Mouse (Mus musculus) lung, adult 2 months (tissue): Measurements from ENCODE around the gene Nfix.

Experiments used
- CTCF ChIP-seq: fragments of 200-500 bp; IDR thresholded peaks from 2 replicates; pipeline ENCODE4 v1.5.1; 2011; ENCODE audit warnings: mild to moderate bottlenecking, low read length, control low read depth; ENCODE audit not compliant: insufficient read depth
- POLR2A ChIP-seq: fragments of 200-500 bp; IDR thresholded peaks from 2 replicates; pipeline ENCODE4 v1.6.1; 2011; ENCODE audit warnings: low read depth, mild to moderate bottlenecking, control low read depth, low read length, borderline replicate concordance; ENCODE audit errors: extremely low read depth

- TF ChIP-seq POLR2A: no peak
- no peak for TF ChIP-seq CTCF
Observed at GRCm38 (mm10) chr8:84739401-84739742, 60.8 kb downstream of the Nfix start.
